Mouse (Mus musculus): Measurements from ENCODE around the gene Pbx1. TPM values are rescaled to one million over a fixed set of nuclear protein-coding genes. Genes with fewer than 3 reads are reported as not detected.

Gene Pbx1
- total and polyA plus RNA-seq, 2 experiments from 2014 or later, result 37.6 to 44.4 TPM

- peaks cover 15% of the 10 kb centered on the region; the same call in 1 of the 2 replicates for H3K4me1 ChIP-seq (ENCODE audit: insufficient read depth, low read length)
- H3K36me3 ChIP-seq (ENCODE audit: insufficient read depth, low read length), result no peaks in the 10 kb centered on the region
- 15% methylated on average over 12 of the region's 12 CpGs for WGBS
- H3K27ac ChIP-seq, result no peak overlapping the region
- H3K4me3 ChIP-seq (ENCODE audit: low read length), result no peak overlapping the region
- DNase-seq (ENCODE audit: low spot score) (peak; percentile 78), ATAC-seq (peak; percentile 85)
- no peaks in the 10 kb centered on the region for H3K27me3 ChIP-seq (ENCODE audit: insufficient read depth, low read length)
- H3K9me3 ChIP-seq (ENCODE audit: low read length), result no peaks in the 10 kb centered on the region
- no peak overlapping the region for H3K9ac ChIP-seq (replicated peaks; ENCODE audit: low read length)
- H3K4me2 ChIP-seq (ENCODE audit: low read depth, low read length), result no peak overlapping the region
- no peak for TF ChIP-seq CTCF (IDR thresholded peaks at IDR 0.05; ENCODE audit: low read depth)
Observed at GRCm38 (mm10) chr1:168473255-168474069, 41.4 kb upstream of the Pbx1 start.

- no peak for ATAC-seq
- Histone ChIP-seq H3K36me3 (ENCODE audit: insufficient read depth, low read length) (no peaks in the 10 kb centered on the region), H3K4me2 (ENCODE audit: low read depth, low read length) (no peak overlapping the region), H3K4me3 (ENCODE audit: low read length) (no peak overlapping the region), H3K9me3 (ENCODE audit: low read length) (no peaks in the 10 kb centered on the region), H3K9ac (replicated peaks; ENCODE audit: low read length) (no peak overlapping the region), H3K27me3 (ENCODE audit: insufficient read depth, low read length) (no peaks in the 10 kb centered on the region), H3K4me1 (ENCODE audit: insufficient read depth, low read length) (peaks cover 15% of the 10 kb centered on the region; the same call in 1 of the 2 replicates), H3K27ac (no peak overlapping the region)
- DNase-seq (ENCODE audit: low spot score), result no peak
- 44% methylated on average over 6 of the region's 6 CpGs for WGBS
- no peak for TF ChIP-seq CTCF (IDR thresholded peaks at IDR 0.05; ENCODE audit: low read depth)
Observed at GRCm38 (mm10) chr1:168472545-168473254, 40.6 kb upstream of the Pbx1 start.

- ATAC-seq, result no peak
Observed at GRCm38 (mm10) chr1:168459426-168459825, 27.4 kb upstream of the Pbx1 start.

GRCm38 (mm10) chr1:168457191-168457747 is 25.2 kb upstream of the Pbx1 start:
- WGBS, result 38% methylated on average over 7 of the region's 7 CpGs
- Histone ChIP-seq H3K9ac (replicated peaks; ENCODE audit: low read length) (no peak overlapping the region), H3K36me3 (ENCODE audit: insufficient read depth, low read length) (no peaks in the 10 kb centered on the region), H3K27ac (no peak overlapping the region), H3K9me3 (ENCODE audit: low read length) (no peaks in the 10 kb centered on the region), H3K4me2 (ENCODE audit: low read depth, low read length) (no peak overlapping the region; the same call in 1 of the 2 replicates), H3K27me3 (ENCODE audit: insufficient read depth, low read length) (no peaks in the 10 kb centered on the region), H3K4me1 (ENCODE audit: insufficient read depth, low read length) (no peaks in the 10 kb centered on the region), H3K4me3 (ENCODE audit: low read length) (no peak overlapping the region)
- TF ChIP-seq CTCF (IDR thresholded peaks at IDR 0.05; ENCODE audit: low read depth), result peak; percentile 40
- peak; percentile 40; the same call in 1 of the 2 replicates for ATAC-seq
- DNase-seq (ENCODE audit: low spot score), result no peak

More at GRCm38 (mm10) chr1:168459426-168459825, 27.4 kb upstream of the Pbx1 start:
- H3K27me3 ChIP-seq (ENCODE audit: insufficient read depth, low read length), result no peaks in the 10 kb centered on the region
- no peaks in the 10 kb centered on the region for H3K36me3 ChIP-seq (ENCODE audit: insufficient read depth, low read length)
- DNase-seq (ENCODE audit: low spot score), result no peak
- no peaks in the 10 kb centered on the region for H3K9me3 ChIP-seq (ENCODE audit: low read length)
- no peaks in the 10 kb centered on the region for H3K4me1 ChIP-seq (ENCODE audit: insufficient read depth, low read length)
- H3K27ac ChIP-seq, result no peak overlapping the region
- no peak overlapping the region for H3K4me3 ChIP-seq (ENCODE audit: low read length)
- 96% methylated on average over 1 of the region's 1 CpGs for WGBS
- H3K9ac ChIP-seq (replicated peaks; ENCODE audit: low read length), result no peak overlapping the region
- no peak overlapping the region for H3K4me2 ChIP-seq (ENCODE audit: low read depth, low read length)
- TF ChIP-seq CTCF (IDR thresholded peaks at IDR 0.05; ENCODE audit: low read depth), result no peak

- Histone ChIP-seq H3K27me3 (ENCODE audit: insufficient read depth, low read length) (no peaks in the 10 kb centered on the region), H3K4me3 (ENCODE audit: low read length) (no peak overlapping the region), H3K36me3 (ENCODE audit: insufficient read depth, low read length) (no peaks in the 10 kb centered on the region), H3K9ac (replicated peaks; ENCODE audit: low read length) (no peak overlapping the region), H3K4me1 (ENCODE audit: insufficient read depth, low read length) (no peaks in the 10 kb centered on the region), H3K9me3 (ENCODE audit: low read length) (no peaks in the 10 kb centered on the region), H3K27ac (no peak overlapping the region), H3K4me2 (ENCODE audit: low read depth, low read length) (no peak overlapping the region)
- ATAC-seq (no peak), DNase-seq (ENCODE audit: low spot score) (no peak)
- TF ChIP-seq CTCF (IDR thresholded peaks at IDR 0.05; ENCODE audit: low read depth), result no peak
- 73% methylated on average over 8 of the region's 8 CpGs for WGBS
Observed at GRCm38 (mm10) chr1:168455178-168455577, 23.1 kb upstream of the Pbx1 start.

- Histone ChIP-seq H3K4me3 (ENCODE audit: low read length) (no peak overlapping the region), H3K4me2 (ENCODE audit: low read depth, low read length) (no peak overlapping the region), H3K27me3 (ENCODE audit: insufficient read depth, low read length) (no peaks in the 10 kb centered on the region), H3K4me1 (ENCODE audit: insufficient read depth, low read length) (no peaks in the 10 kb centered on the region), H3K36me3 (ENCODE audit: insufficient read depth, low read length) (no peaks in the 10 kb centered on the region), H3K9me3 (ENCODE audit: low read length) (no peaks in the 10 kb centered on the region), H3K9ac (replicated peaks; ENCODE audit: low read length) (no peak overlapping the region), H3K27ac (no peak overlapping the region)
- no peak for TF ChIP-seq CTCF (IDR thresholded peaks at IDR 0.05; ENCODE audit: low read depth)
- WGBS, result over 99% methylated on average over 3 of the region's 3 CpGs
- DNase-seq (ENCODE audit: low spot score) (no peak), ATAC-seq (no peak)
Observed at GRCm38 (mm10) chr1:168433671-168434070, 1.6 kb upstream of the Pbx1 start.
